Mouse (Mus musculus) adrenal gland, adult 18-20 months (tissue): ENCODE measurements at regions not wholly inside any gene's neighbourhood (a gene's known extent, or its start where the extent isn't known, plus 50 kb on each side); places are given as distances from the start of the nearest gene placed in this dataset.

Experiments
- DNase-seq, 2 experiments: peaks; one replicate each; pipeline ENCODE4 v3.0.0; 2021 to 2022; ENCODE audit warnings: low spot score in 2 of 2

DNA sequence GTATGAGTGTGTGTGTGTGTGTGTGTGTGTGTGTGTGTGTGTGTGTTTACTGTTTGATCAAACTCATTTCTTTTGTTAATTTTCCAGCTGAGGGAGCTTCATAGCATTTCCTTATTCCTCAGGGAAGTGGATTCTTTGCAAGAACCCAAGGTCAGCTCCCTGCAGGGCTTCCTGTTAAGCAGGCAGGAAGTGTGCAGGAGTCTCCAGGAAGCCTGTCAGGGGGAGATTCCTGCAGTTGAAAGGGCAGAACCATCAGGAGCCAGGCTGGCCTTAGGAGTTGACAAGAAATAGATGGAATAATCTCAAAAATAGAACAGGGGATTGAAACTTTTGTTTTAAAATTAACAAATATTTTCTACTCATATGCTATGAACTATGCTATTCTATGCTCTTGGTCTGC, 98.8 kb upstream of the Pabpc6 start:
- no peak for DNase-seq

- no peak for DNase-seq
Observed at GRCm38 (mm10) chr17:9765680-9766250, 96.2 kb upstream of the Pabpc6 start.

DNA sequence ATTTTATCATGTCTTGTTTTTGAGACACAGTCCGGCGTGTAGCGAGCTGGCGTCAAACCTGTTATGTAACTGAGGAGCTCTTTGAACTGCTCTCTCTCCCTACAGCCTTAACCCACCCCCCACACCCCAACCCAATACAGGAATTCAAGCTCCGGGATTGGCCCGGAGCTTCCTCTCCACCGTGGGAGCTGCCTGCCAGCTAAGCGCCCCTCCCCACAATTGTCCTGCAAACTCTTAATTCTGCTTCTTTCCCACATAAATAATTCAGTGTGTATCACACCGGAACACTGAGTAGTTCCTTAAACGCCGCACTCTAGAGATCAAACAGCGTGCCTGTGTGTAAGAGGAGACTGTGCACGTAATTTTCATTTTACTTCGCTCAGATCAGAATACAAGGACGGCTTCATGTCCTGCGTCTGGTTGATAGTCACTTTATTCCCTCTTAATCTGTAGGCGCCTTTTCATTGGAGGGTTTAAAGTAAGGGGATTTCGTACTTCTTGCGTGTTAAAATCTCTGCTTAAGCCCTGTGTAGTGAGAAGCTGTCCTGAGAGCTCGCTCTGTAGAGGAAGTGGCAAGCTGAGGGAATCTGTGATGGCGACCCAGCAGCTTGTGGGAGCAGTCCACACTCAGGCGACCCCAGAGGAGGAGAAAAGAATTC, 95.3 kb upstream of the Pabpc6 start:
- peak in 1 of 2 experiments; percentile 18 for DNase-seq

GRCm38 (mm10) chr17:9764041-9764606, 94.6 kb upstream of the Pabpc6 start:
- no peak for DNase-seq

DNA sequence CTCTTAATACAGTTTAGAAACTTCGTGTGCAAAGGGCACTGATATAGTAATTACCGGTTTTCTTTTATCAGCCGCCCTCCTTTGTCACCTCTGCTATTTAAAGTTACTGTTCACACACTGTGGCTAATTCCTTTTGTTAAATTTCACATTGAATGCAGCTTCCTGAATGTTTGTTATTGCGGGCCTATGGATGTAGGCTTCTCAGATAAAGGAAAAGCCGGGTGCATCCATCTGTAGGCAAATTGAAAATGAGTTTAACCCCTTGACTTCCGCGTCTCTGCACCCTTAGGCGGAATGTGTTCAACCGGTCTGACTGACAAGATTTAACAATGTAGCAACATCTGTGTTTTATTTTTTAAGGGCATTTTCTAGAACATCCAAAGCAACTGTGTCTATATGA, 93.6 kb upstream of the Pabpc6 start:
- no peak for DNase-seq

GRCm38 (mm10) chr17:9762436-9762835, 92.9 kb upstream of the Pabpc6 start:
- DNase-seq: no peak

DNA sequence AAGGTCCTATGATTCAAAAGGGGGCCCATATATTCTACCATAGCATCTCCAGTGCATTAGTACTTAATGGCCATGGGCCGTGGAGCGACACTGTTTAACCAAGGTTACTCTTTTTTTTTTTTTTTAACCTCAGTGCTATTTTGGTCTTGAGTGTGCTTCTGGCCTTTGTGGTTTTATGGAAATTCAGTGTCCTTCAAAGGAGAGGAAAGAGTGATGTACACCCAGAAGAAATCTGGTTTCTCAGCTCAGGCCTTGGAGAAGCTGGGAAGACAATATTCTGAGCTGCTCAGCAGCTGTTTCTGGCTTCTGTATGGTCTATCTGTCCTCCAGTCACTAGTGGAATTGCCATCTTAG, 91.2 kb upstream of the Pabpc6 start:
- DNase-seq: no peak

DNA sequence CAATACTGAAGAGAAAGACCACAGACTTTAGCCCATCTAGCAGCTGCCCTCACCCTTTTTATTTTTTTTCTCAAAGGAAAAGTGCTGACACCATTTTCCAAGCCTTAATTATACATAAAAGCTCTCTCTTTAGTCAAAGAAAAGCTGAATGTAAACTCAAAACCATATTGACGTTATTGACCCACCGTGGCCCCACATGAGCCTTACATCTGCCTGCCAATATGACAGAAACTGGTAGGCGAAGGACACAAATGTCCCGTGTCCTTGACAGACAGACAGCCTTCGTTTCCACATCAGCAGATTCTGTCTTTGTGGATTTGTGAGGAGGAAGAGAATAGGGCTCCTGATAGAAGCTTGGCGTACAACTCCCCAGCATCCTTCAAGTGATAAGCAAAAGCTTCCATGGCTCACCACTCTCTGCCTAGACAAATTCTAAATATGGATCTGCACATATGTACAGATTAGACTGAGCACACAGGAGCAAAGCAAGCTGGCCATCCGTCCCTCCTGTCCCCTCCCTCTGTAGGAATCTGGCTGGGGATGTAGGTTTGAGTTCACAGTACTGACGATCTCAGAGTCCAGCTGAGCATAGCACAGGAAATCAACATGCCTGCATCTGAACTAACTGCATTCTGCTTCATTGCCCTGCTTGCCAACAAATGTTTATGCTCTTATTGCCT, 90.6 kb upstream of the Pabpc6 start:
- DNase-seq: no peak

DNA sequence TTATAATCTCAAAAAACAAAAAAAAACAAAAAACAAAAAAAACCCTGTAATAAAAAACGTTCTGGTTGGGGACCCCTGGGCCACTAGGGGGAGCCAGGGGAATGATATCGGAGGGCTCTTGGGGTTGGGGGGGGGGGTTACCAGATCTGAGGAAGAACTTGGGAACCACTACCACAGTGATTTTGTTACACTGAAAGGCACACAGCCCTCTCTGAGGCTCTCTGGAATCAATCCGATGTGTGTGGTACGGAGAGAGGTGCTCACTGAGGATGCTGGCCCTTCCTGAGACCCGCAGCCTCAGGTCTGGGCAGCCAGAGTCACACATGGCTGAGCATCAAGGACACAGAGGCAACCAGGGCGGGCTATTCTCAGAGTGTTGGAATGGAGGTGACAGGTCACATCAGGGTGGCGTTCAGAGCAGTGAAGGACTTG, 89.9 kb upstream of the Pabpc6 start:
- DNase-seq: peak in 1 of 2 experiments; percentile 34

DNA sequence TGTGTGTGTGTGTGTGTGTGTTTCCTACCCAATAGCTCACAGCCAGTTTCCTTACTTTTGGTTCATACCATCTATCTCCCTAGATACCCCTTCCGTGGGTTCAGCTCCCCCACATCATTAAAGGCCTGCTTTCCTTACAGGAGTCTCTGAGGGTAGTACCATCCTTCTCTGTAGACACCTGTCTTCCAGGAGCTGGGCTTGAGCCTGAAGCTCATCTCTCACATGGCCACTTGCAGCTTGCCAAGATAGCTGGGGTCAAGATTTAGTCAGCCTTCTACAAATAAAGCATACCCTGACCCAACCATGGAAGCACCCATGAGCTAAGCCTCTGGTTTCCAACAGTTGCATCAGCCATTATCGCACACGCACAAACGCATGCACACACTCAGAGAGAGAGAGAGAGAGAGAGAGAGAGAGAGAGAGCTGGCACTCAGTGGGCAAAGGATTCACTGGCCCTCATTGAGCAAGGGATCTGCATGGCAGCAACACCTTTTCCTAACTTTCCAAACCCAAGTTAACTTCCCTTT, 88.3 kb upstream of the Pabpc6 start:
- no peak for DNase-seq

DNA sequence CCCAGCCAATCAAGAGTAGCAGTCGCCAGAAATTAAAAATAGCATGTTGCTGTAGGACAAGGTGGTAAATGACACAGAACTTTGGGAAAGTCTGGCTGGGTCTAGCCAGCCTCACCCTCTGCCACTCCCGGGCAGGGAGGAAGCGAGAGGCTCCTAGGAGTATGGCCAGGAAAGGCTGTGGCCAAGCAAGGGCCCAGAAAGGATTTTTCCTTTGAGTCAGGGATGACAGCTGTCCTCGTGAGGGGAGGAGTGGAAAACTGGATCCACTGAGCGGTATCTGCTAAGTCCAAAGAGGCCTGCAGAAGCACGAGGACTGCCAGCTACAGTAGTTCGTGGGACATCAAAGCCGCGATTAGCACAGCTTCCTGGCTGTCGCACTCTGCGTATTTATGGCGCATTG, 87.2 kb upstream of the Pabpc6 start:
- DNase-seq: no peak

GRCm38 (mm10) chr17:9756196-9756595, 86.7 kb upstream of the Pabpc6 start:
- peak; percentile 67 to 69 for DNase-seq

GRCm38 (mm10) chr17:9755576-9755975, 86.1 kb upstream of the Pabpc6 start:
- DNase-seq: no peak

- no peak for DNase-seq
Observed at GRCm38 (mm10) chr17:9754884-9755405, 85.4 kb upstream of the Pabpc6 start.

- DNase-seq: no peak
Observed at GRCm38 (mm10) chr17:9752848-9753247, 83.3 kb upstream of the Pabpc6 start.

DNA sequence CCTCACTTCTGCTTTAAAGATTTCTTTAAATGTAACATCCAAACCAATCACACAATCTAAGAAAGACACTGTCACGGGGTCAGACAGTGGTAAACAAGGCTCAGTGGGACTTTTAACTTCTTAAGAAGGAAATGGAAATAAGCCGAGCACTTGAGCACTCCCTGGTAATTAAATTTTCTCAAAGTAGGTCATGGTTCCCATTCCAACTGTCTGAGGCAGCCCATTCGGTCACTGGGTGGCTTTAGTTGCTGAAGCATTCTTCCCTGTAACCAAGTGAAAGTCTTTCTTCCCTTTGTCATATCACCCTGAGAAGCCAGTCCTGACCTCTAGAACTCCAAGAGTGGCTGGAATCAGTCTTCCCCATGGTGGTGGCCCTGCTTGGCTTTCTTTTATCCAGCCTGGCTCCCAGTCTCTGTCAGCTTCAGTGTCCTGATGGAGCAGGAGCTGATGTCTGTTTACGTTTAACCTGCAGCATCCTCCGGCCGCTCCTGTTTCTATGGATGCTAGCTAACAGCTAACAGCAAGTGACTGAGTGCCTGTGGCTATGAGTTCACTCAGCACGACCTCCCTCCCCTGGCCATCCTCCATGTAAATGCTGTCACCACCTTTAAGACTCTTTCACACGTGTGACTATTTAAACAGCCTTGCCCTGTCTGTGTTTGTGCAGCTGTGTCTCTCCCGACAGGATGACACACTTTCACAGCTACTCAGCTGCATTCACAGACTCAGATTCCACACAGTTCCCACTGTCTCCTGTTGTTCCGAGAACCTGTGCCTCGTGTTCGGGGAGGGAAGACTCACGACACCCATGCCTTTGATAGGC, 82.0 kb upstream of the Pabpc6 start:
- DNase-seq: no peak

DNA sequence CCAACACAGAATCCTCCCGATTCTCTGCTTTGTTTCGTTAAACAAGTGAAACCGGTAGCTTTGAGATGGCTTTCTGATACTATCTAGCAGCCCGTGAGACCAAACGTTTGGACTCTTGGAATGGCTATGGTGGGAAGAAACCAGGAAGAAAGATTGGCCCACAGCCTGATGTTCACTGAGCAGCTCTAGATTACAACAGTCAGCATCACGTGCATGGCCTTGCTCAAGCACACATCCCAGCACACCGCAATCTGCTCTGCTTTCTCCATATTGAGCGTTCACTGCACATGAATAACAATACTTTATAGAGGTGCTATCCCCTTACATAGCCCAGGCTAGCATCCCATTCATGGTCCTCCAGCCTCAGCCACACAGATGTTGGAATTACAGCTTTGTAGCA, 80.5 kb upstream of the Pabpc6 start:
- DNase-seq: no peak

GRCm38 (mm10) chr17:9749301-9749700, 79.8 kb upstream of the Pabpc6 start:
- DNase-seq: no peak

DNA sequence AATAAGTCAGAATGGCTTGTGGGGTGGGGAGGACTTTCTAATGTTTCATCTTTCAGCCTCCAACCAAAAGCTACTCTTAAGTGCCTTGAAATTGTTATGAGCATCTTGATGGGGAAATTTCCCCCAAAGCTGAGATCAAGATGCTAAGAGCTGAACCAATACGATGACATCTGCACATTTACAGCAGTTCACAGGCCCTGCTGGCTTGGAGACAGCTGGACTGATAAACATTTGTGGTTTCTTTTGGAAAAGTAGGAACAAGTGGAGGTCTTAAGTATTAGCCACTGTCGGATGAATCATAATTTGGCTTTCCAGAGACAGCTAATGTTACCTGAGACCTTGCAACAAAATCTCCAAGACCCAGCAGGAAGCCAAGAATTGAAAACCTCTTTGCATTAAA, 78.4 kb upstream of the Pabpc6 start:
- DNase-seq: no peak

DNA sequence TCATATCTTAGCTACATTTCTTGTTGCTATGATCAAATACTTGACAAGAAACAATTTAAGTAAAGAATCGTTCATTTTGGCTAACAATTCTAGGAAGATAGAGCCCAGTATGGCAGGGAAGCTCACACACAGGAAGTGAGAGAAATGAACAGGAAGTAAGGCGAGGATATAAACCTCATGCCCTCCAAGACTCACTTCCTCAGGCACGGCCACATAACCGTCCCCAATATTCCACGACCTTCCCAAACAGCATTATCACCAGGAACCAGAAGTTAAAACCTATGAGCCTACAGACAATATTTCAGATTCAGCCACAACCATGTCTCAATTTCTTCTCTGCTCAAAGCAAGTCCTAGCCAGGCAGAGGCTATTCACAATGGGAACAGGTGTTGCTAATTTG, 73.8 kb upstream of the Pabpc6 start:
- no peak for DNase-seq

DNA sequence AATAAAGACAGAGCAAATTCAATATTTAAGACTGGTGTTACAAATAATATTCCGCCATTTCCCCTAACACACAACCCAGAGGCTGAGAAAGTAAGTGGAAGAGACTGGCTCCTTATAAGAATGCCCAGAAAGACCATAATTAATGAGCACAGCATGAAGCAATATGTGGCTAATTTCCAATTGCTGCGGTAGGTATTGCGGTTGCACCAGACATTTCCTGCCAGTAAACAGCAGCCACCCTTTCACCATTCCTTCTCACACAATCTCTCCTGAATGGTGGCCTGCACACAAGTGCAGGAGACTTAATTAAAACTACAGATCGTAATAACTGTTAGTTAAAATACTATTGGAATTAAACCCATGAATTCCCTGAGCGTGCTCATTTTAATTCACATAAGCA, 71.8 kb upstream of the Pabpc6 start:
- DNase-seq: no peak
